Mouse (Mus musculus) midbrain, embryonic 16.5 days (tissue): Measurements from ENCODE around the gene Tmem131. TPM values are rescaled to one million over a fixed set of nuclear protein-coding genes. Genes with fewer than 3 reads are reported as not detected.

Source experiments
- ATAC-seq: fragments of 200-750 bp; cut with Nextera tagmentation; 2 replicates; pipeline ENCODE4 v1.8.0; 2017; ENCODE audit warnings: moderate TSS enrichment
- H3K27ac ChIP-seq: fragments of 300-500 bp; sonication (generic); 2 replicates; pipeline ENCODE4 v1.5.1; 2014; ENCODE audit warnings: mild to moderate bottlenecking, low read length, mixed read lengths
- H3K27me3 ChIP-seq: fragments of 300-500 bp; sonication (generic); 2 replicates; pipeline ENCODE4 v1.6.1; 2014; ENCODE audit warnings: low read depth, low read length, mixed read lengths; ENCODE audit not compliant: control insufficient read depth, insufficient read depth
- H3K36me3 ChIP-seq: fragments of 300-500 bp; sonication (generic); 2 replicates; pipeline ENCODE4 v1.6.1; 2014; ENCODE audit warnings: mild to moderate bottlenecking, low read length, moderate library complexity, mixed read lengths; ENCODE audit not compliant: control insufficient read depth, insufficient read depth
- H3K4me1 ChIP-seq: fragments of 300-500 bp; sonication (generic); 2 replicates; pipeline ENCODE4 v1.6.1; 2014; ENCODE audit warnings: mild to moderate bottlenecking, low read length, mixed read lengths; ENCODE audit not compliant: control insufficient read depth, insufficient read depth
- H3K4me2 ChIP-seq: fragments of 300-500 bp; sonication (generic); 2 replicates; pipeline ENCODE4 v1.6.1; 2014; ENCODE audit warnings: mild to moderate bottlenecking, low read length, mixed read lengths
- H3K4me3 ChIP-seq: fragments of 300-500 bp; sonication (generic); 2 replicates; pipeline ENCODE4 v1.5.1; 2014; ENCODE audit warnings: low read depth, mild to moderate bottlenecking, low read length, moderate library complexity, mixed read lengths
- H3K9ac ChIP-seq: fragments of 300-500 bp; sonication (generic); 2 replicates; pipeline ENCODE4 v1.6.1; 2014; ENCODE audit warnings: low read depth, low read length, mixed read lengths
- H3K9me3 ChIP-seq: fragments of 300-500 bp; sonication (generic); replicated peaks from 2 replicates; pipeline ENCODE4 v1.6.1; 2014; ENCODE audit warnings: mild to moderate bottlenecking, low read length, mixed read lengths; ENCODE audit not compliant: control insufficient read depth, poor library complexity, severe bottlenecking
- WGBS: fragments of 180-500 bp; shearing (Covaris S2); extraction: QIAGEN DNeasy Blood & Tissue Kit; methylation state at CpG from one replicate; pipeline ENCODE4 v1.1.7; 2014; 5-methylcytosine and 5-hydroxymethylcytosine counted together
- polyA plus RNA-seq: library from polyadenylated mRNA; unstranded; fragments of >200 nt; fragmentation: Nextera tagmentation; extraction: Ambion mirVana; gene quantifications from 2 replicates; pipeline ENCODE4 v1.2.1, GENCODE M21; 2015

The Tmem131 gene
- polyA plus RNA-seq = 13.8 and 14.0 TPM in 2 replicates

- no peaks in the 10 kb centered on the region for H3K27me3 ChIP-seq
- H3K4me2 ChIP-seq = no peak within 1 kb of the TSS
- H3K9ac ChIP-seq = no peak within 1 kb of the TSS
- H3K9me3 ChIP-seq = no peaks in the 10 kb centered on the region
- H3K4me1 ChIP-seq = peaks cover 6% of the 10 kb centered on the region
- H3K36me3 ChIP-seq = no peaks in the 10 kb centered on the region
- no peak within 1 kb of the TSS for H3K27ac ChIP-seq
- no peak for ATAC-seq
- WGBS = 58% methylated on average over 5 of the region's 5 CpGs
- H3K4me3 ChIP-seq = no peak within 1 kb of the TSS
Observed at GRCm38 (mm10) chr1:36943653-36944052, at the start of gene Tmem131. Gene Tmem131, minus strand, starts transcription at chr1:36943666.

GRCm38 (mm10) chr1:36988561-36988960 is 45.1 kb upstream of the Tmem131 start:
- Histone ChIP-seq H3K4me3 (no peak overlapping the region), H3K9me3 (no peaks in the 10 kb centered on the region), H3K9ac (no peak overlapping the region), H3K27me3 (no peaks in the 10 kb centered on the region), H3K4me1 (no peaks in the 10 kb centered on the region), H3K27ac (no peak overlapping the region), H3K36me3 (no peaks in the 10 kb centered on the region), H3K4me2 (no peak overlapping the region)
- no peak for ATAC-seq
- WGBS = 92% methylated on average over 6 of the region's 6 CpGs

GRCm38 (mm10) chr1:36988161-36988560 is 44.7 kb upstream of the Tmem131 start:
- H3K4me3 ChIP-seq = no peak overlapping the region
- WGBS = 80% methylated on average over 6 of the region's 6 CpGs
- no peak overlapping the region for H3K4me2 ChIP-seq
- no peak overlapping the region for H3K9ac ChIP-seq
- ATAC-seq = no peak
- no peaks in the 10 kb centered on the region for H3K9me3 ChIP-seq
- H3K4me1 ChIP-seq = no peaks in the 10 kb centered on the region
- no peaks in the 10 kb centered on the region for H3K27me3 ChIP-seq
- no peaks in the 10 kb centered on the region for H3K36me3 ChIP-seq
- no peak overlapping the region for H3K27ac ChIP-seq

GRCm38 (mm10) chr1:36987172-36988148 is 44.0 kb upstream of the Tmem131 start:
- 72% methylated on average over 10 of the region's 10 CpGs for whole genome bisulfite sequencing
- Histone ChIP-seq H3K4me3 (no peak overlapping the region), H3K9me3 (no peaks in the 10 kb centered on the region), H3K4me2 (no peak overlapping the region), H3K27me3 (no peaks in the 10 kb centered on the region), H3K27ac (no peak overlapping the region), H3K36me3 (no peaks in the 10 kb centered on the region), H3K9ac (no peak overlapping the region), H3K4me1 (no peaks in the 10 kb centered on the region)
- no peak for ATAC-seq

GRCm38 (mm10) chr1:36986396-36987160 is 43.1 kb upstream of the Tmem131 start:
- no peak overlapping the region for H3K9ac ChIP-seq
- 30% methylated on average over 14 of the region's 14 CpGs for WGBS
- 0 out of 2 replicates have a peak overlapping the region, but pooled peaks have one; percentile 1 for H3K4me2 ChIP-seq
- no peaks in the 10 kb centered on the region for H3K4me1 ChIP-seq
- H3K27ac ChIP-seq = no peak overlapping the region
- no peak overlapping the region for H3K4me3 ChIP-seq
- H3K27me3 ChIP-seq = no peaks in the 10 kb centered on the region
- no peaks in the 10 kb centered on the region for H3K9me3 ChIP-seq
- H3K36me3 ChIP-seq = no peaks in the 10 kb centered on the region
- no peak for ATAC-seq

GRCm38 (mm10) chr1:36985896-36986295 is 42.4 kb upstream of the Tmem131 start:
- Histone ChIP-seq H3K27ac (no peak overlapping the region), H3K36me3 (no peaks in the 10 kb centered on the region), H3K4me1 (no peaks in the 10 kb centered on the region), H3K9me3 (no peaks in the 10 kb centered on the region), H3K4me3 (no peak overlapping the region), H3K27me3 (no peaks in the 10 kb centered on the region), H3K9ac (no peak overlapping the region), H3K4me2 (no peak overlapping the region)
- WGBS = 13% methylated on average over 6 of the region's 6 CpGs
- no peak for ATAC-seq

- H3K4me2 ChIP-seq = no peak overlapping the region
- no peak overlapping the region for H3K9ac ChIP-seq
- WGBS = 19% methylated on average over 6 of the region's 6 CpGs
- no peaks in the 10 kb centered on the region for H3K27me3 ChIP-seq
- H3K4me1 ChIP-seq = no peaks in the 10 kb centered on the region
- no peaks in the 10 kb centered on the region for H3K9me3 ChIP-seq
- no peak overlapping the region for H3K27ac ChIP-seq
- no peak overlapping the region for H3K4me3 ChIP-seq
- ATAC-seq = no peak
- H3K36me3 ChIP-seq = no peaks in the 10 kb centered on the region
Observed at GRCm38 (mm10) chr1:36984406-36984805, 40.9 kb upstream of the Tmem131 start.

GRCm38 (mm10) chr1:36983754-36984153 is 40.3 kb upstream of the Tmem131 start:
- Histone ChIP-seq H3K27ac (no peak overlapping the region), H3K4me2 (no peak overlapping the region), H3K36me3 (no peaks in the 10 kb centered on the region), H3K9me3 (no peaks in the 10 kb centered on the region), H3K9ac (no peak overlapping the region), H3K27me3 (no peaks in the 10 kb centered on the region), H3K4me1 (no peaks in the 10 kb centered on the region), H3K4me3 (no peak overlapping the region)
- ATAC-seq = no peak
- WGBS = 44% methylated on average over 4 of the region's 4 CpGs
